Mouse (Mus musculus) stomach, postnatal 0 days (tissue): Measurements from ENCODE around the gene Col13a1.

Source experiments
- CTCF ChIP-seq: IDR thresholded peaks from 2 replicates; pipeline ENCODE4 v1.5.1; 2016; ENCODE audit warnings: antibody characterized with exemption, low read depth, mild to moderate bottlenecking, moderate library complexity
- EP300 ChIP-seq: optimal IDR thresholded peaks from 2 replicates; pipeline ENCODE3; 2016; ENCODE audit warnings: antibody characterized with exemption

DNA sequence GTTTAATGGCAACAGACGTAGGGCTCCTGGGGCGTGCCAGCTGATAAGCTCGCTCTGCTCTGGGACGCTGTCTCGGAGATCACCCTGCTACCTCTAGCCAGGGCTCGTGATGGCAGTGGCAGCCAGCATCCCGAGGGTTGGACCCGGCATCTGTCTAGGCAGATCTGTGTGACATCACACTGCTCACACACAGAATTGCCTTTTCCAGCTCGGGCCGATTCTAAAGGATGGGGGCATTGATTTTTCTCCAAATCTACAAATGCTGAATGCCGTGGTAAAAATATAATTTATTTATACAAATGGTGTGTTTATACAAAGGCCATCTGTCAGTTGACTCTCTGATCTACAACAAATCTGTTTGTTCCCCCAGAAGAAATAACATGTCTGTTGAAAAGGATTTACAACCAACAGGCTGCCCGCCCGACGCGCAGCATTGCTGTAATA is 180.8 kb downstream of the Col13a1 start:
- no peak for TF ChIP-seq CTCF
- TF ChIP-seq EP300 = no peak
